Mouse (Mus musculus) kidney, adult 2 months (tissue): ENCODE data around the gene Fbxl5. TPM values are rescaled to one million over a fixed set of nuclear protein-coding genes. Genes with fewer than 3 reads are reported as not detected.

ENCODE experiments used
- DNase-seq: peaks from one replicate; pipeline ENCODE4 v3.0.0; 2021
- H3K27ac ChIP-seq: fragments of 200-500 bp; 2 replicates; pipeline ENCODE4 v1.5.1; 2012; ENCODE audit warnings: low read depth, low read length, control low read depth, inconsistent platforms; ENCODE audit not compliant: insufficient read depth
- H3K27me3 ChIP-seq: fragments of 200-500 bp; replicated peaks from 2 replicates; pipeline ENCODE4 v1.6.1; 2012; ENCODE audit warnings: mild to moderate bottlenecking, moderate library complexity, low read length, inconsistent platforms; ENCODE audit not compliant: control insufficient read depth, insufficient read depth
- H3K36me3 ChIP-seq: fragments of 200-500 bp; 2 replicates; pipeline ENCODE4 v1.6.1; 2012; ENCODE audit warnings: mild to moderate bottlenecking, moderate library complexity, low read length, inconsistent platforms; ENCODE audit not compliant: control insufficient read depth, insufficient read depth
- H3K4me1 ChIP-seq: fragments of 200-500 bp; 2 replicates; pipeline ENCODE4 v1.6.1; 2011; ENCODE audit warnings: low read length; ENCODE audit not compliant: control insufficient read depth, insufficient read depth
- H3K4me3 ChIP-seq: fragments of 200-500 bp; 2 replicates; pipeline ENCODE4 v1.5.1; 2011; ENCODE audit warnings: mild to moderate bottlenecking, low read depth, low read length, control low read depth; ENCODE audit not compliant: insufficient read depth
- CTCF ChIP-seq: fragments of 200-500 bp; conservative IDR thresholded peaks from 2 replicates; pipeline ENCODE4 v1.5.1; 2011; ENCODE audit warnings: low read depth, mild to moderate bottlenecking, control low read depth, low read length, moderate library complexity, mixed read lengths; ENCODE audit not compliant: insufficient read depth, insufficient read length
- POLR2A ChIP-seq: fragments of 200-500 bp; IDR thresholded peaks from one replicate; pipeline ENCODE4 v1.6.1; 2011; ENCODE audit warnings: low read depth, low read length, control low read depth
- WGBS: fragments of 180-500 bp; shearing (Covaris S2); methylation state at CpG from one replicate; pipeline ENCODE4 v1.1.7; 2018; 5-methylcytosine and 5-hydroxymethylcytosine counted together
- polyA plus RNA-seq: library from polyadenylated mRNA; depleted of rRNA; stranded (reverse); fragments of >200 nt; gene quantifications from 2 replicates; pipeline ENCODE4 v1.2.3, GENCODE M21; 2012; rRNA removed

Fbxl5 gene
- polyA plus RNA-seq: 28.0 and 32.5 TPM in 2 replicates

- H3K27me3 ChIP-seq: no peaks in the 10 kb centered on the region
- WGBS: 88% methylated on average over 19 of the region's 19 CpGs
- H3K27ac ChIP-seq: no peak within 1 kb of the TSS
These were observed at the start of gene Fbxl5 for GRCm38 (mm10) chr5:43821538-43821937. Gene Fbxl5 (minus strand): TSS chr5:43821638.

DNA sequence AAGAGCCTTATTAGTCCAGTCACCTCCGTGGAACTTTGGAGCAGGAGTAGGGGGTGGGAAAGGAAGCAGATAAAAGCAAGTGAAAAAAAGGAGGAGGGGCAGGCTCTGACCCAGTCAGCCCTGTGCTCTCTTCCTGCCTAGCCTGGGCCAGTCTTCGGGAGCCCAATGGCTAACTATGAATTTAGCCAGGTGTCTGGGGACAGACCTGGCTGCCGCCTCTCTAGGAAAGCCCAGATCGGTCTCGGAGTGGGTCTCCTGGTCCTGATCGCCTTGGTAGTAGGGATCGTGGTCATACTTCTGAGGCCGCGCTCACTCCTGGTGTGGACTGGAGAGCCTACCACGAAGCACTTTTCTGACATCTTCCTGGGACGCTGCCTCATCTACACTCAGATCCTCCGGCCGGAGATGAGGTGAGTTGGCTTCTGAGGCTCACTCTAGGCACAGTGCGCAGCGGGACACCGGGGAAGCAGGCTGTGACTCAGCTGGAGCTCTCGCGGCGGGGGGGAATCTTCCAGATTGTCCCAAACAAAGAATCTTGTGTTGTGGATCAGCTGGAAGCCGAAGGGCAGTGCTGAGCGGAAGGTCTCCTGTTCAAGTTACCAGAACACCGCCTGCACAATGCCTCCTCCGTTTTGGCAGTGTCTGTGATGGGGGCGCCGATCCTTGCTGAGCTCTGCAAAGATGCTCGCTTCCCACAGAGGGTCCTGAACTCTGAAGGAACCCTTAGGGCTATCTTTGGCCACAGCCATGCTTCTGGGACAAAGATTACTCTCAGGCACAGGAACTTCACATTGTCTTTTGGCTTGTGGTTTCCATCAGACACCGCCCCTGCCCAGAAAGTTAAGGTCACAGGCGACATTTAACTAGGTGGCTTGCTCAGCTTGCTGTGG lies 47.5 kb upstream of the Fbxl5 start:
- DNase-seq: peak; percentile 46
- no peaks in the 10 kb centered on the region for H3K36me3 ChIP-seq
- WGBS: 7% methylated on average over 28 of the region's 28 CpGs
- peak overlapping the region; percentile 61 for H3K4me3 ChIP-seq
- TF ChIP-seq CTCF (no peak), POLR2A (peak; percentile 17)
- no peaks in the 10 kb centered on the region for H3K4me1 ChIP-seq
- no peaks in the 10 kb centered on the region for H3K27me3 ChIP-seq
- peak overlapping the region; percentile 78 for H3K27ac ChIP-seq

More at GRCm38 (mm10) chr5:43821538-43821937, at the start of gene Fbxl5:
- TF ChIP-seq CTCF (no peak), POLR2A (no peak)
- no peak within 1 kb of the TSS for H3K4me3 ChIP-seq
- H3K4me1 ChIP-seq: no peaks in the 10 kb centered on the region
- no peaks in the 10 kb centered on the region for H3K36me3 ChIP-seq
- no peak for DNase-seq

DNA sequence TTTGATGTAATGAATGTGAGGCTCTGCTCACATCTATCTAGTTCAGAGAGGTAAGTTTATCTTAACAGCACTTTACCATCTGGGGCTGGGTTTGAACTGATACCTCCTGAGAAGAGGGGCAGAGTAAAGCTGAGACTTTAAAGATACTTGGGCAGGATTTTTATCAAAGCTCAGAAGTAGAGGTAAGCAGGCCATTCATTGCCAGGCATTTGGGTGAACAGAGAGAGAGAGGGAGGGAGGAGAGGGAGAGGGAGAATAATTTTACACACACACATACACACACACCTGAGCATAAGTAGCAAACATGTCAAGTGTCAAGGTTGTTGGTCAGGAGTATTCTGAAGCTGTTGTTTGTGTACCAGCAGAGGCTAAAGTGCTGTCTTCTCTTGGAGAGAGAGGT lies 46.8 kb upstream of the Fbxl5 start, which contains the start of gene Cd38:
Gene Cd38, plus strand, starts transcription at position 301 of the 400 bp plus-strand sequence.
- peak within 1 kb of the TSS; percentile 78 for H3K27ac ChIP-seq
- no peaks in the 10 kb centered on the region for H3K4me1 ChIP-seq

GRCm38 (mm10) chr5:43865316-43865715 lies 43.9 kb upstream of the Fbxl5 start:
- no peaks in the 10 kb centered on the region for H3K36me3 ChIP-seq
- H3K4me3 ChIP-seq: no peak overlapping the region
- peak overlapping the region; percentile 52; the same call in 1 of the 2 replicates for H3K27ac ChIP-seq
- DNase-seq: peak; percentile 59
- no peak for TF ChIP-seq POLR2A
- no peak for TF ChIP-seq CTCF
- H3K27me3 ChIP-seq: no peaks in the 10 kb centered on the region
- no peaks in the 10 kb centered on the region for H3K4me1 ChIP-seq
- WGBS: 62% methylated on average over 2 of the region's 2 CpGs

More for the DNA sequence above, 46.8 kb upstream of the Fbxl5 start, which contains the start of gene Cd38:
- TF ChIP-seq CTCF (no peak), POLR2A (no peak)
- H3K27me3 ChIP-seq: no peaks in the 10 kb centered on the region
- DNase-seq: no peak
- peak within 1 kb of the TSS; percentile 61 for H3K4me3 ChIP-seq
- no peaks in the 10 kb centered on the region for H3K36me3 ChIP-seq

DNA sequence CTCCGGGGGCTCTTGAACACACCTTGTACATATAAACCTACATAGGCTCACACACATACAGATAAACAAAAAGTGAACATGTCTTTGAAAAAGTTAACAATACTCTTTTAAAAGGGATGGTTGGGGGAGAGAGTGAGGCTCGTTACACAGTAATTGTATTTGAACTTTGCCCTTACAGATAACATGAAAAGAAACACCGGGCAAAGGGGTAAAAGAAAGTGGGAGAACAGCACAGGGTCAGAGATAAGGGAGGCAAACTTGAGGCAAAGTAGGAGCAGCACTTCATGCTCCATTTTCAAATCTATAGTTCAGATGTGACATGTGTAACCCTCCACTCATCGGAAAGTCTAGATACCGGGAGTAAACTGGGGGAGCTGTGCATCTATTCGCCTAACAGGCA lies 42.2 kb upstream of the Fbxl5 start:
- Histone ChIP-seq H3K27ac (no peak overlapping the region), H3K27me3 (no peaks in the 10 kb centered on the region), H3K4me1 (no peaks in the 10 kb centered on the region), H3K36me3 (no peaks in the 10 kb centered on the region), H3K4me3 (no peak overlapping the region)
- TF ChIP-seq POLR2A (no peak), CTCF (no peak)
- DNase-seq: no peak
- WGBS: 77% methylated on average over 6 of the region's 6 CpGs

GRCm38 (mm10) chr5:43860670-43861431 lies 39.4 kb upstream of the Fbxl5 start:
- Histone ChIP-seq H3K4me3 (no peak overlapping the region), H3K4me1 (no peaks in the 10 kb centered on the region), H3K27ac (no peak overlapping the region), H3K36me3 (no peaks in the 10 kb centered on the region), H3K27me3 (0 out of 2 replicates have a peak, but pooled peaks cover 1% of the 10 kb centered on the region)
- no peak for DNase-seq
- WGBS: 59% methylated on average over 5 of the region's 5 CpGs
- TF ChIP-seq POLR2A (no peak), CTCF (no peak)
